Mouse (Mus musculus) WW6 (cell line): ENCODE data around the gene Stab2.

Experiments used
- DNase-seq: peaks from one replicate; pipeline ENCODE4 v3.0.0-alpha.2; 2013; ENCODE audit warnings: low read depth, low spot score

The Stab2 gene

GRCm38 (mm10) chr10:86890166-86890930, 117.5 kb downstream of the Stab2 start:
- DNase-seq = no peak

- DNase-seq = no peak
Measured at GRCm38 (mm10) chr10:86889440-86889839, 118.4 kb downstream of the Stab2 start.

GRCm38 (mm10) chr10:86886434-86886833, 121.4 kb downstream of the Stab2 start:
- DNase-seq = no peak

- DNase-seq = no peak
Measured at GRCm38 (mm10) chr10:86881448-86881847, 126.4 kb downstream of the Stab2 start.

- DNase-seq = no peak
Measured at GRCm38 (mm10) chr10:86880071-86880806, 127.6 kb downstream of the Stab2 start.

- no peak for DNase-seq
Measured at GRCm38 (mm10) chr10:86878721-86879120, 129.1 kb downstream of the Stab2 start.

- DNase-seq = no peak
Measured at GRCm38 (mm10) chr10:86872591-86872990, 135.2 kb downstream of the Stab2 start.

- no peak for DNase-seq
Measured at GRCm38 (mm10) chr10:86872121-86872520, 135.7 kb downstream of the Stab2 start.

- DNase-seq = peak; percentile 11
Measured at GRCm38 (mm10) chr10:86863429-86863828, 144.4 kb downstream of the Stab2 start.

GRCm38 (mm10) chr10:86862496-86862895, 145.3 kb downstream of the Stab2 start:
- no peak for DNase-seq

- no peak for DNase-seq
Measured at GRCm38 (mm10) chr10:86860396-86860795, 147.4 kb downstream of the Stab2 start.

GRCm38 (mm10) chr10:86853433-86853832, 154.4 kb downstream of the Stab2 start:
- DNase-seq = no peak

- no peak for DNase-seq
Measured at GRCm38 (mm10) chr10:86852160-86852559, 155.7 kb downstream of the Stab2 start.

GRCm38 (mm10) chr10:86849508-86849907, 158.3 kb downstream of the Stab2 start:
- DNase-seq = no peak

GRCm38 (mm10) chr10:86849087-86849486, 158.7 kb downstream of the Stab2 start:
- no peak for DNase-seq

- DNase-seq = no peak
Measured at GRCm38 (mm10) chr10:86846926-86847467, 160.8 kb downstream of the Stab2 start.

- DNase-seq = no peak
Measured at GRCm38 (mm10) chr10:86842659-86843058, 165.2 kb downstream of the Stab2 start.

GRCm38 (mm10) chr10:86838827-86839226, 169.0 kb downstream of the Stab2 start:
- DNase-seq = no peak

- DNase-seq = no peak
Measured at GRCm38 (mm10) chr10:86836784-86837183, 171.0 kb downstream of the Stab2 start.

GRCm38 (mm10) chr10:86829515-86829914, 178.3 kb downstream of the Stab2 start:
- DNase-seq = peak; percentile 28

- no peak for DNase-seq
Measured at GRCm38 (mm10) chr10:86828221-86829135, 179.3 kb downstream of the Stab2 start.

GRCm38 (mm10) chr10:86826929-86827328, 180.9 kb downstream of the Stab2 start:
- no peak for DNase-seq
